Mouse (Mus musculus) forebrain, embryonic 11.5 days (tissue): Measurements from ENCODE around the gene Fut8. TPM values are rescaled to one million over a fixed set of nuclear protein-coding genes. Genes with fewer than 3 reads are reported as not detected.

Source experiments
- ATAC-seq: fragments of 200-750 bp; cut with Nextera tagmentation; replicated peaks from 2 replicates; pipeline ENCODE4 v1.8.0; 2017; ENCODE audit warnings: moderate TSS enrichment; ENCODE audit not compliant: low FRiP score
- DNase-seq: peaks from one replicate; pipeline ENCODE4 v3.0.0-alpha.2; 2017; ENCODE audit warnings: low spot score
- H3K27ac ChIP-seq: fragments of 300-500 bp; sonication (generic); 2 replicates; pipeline ENCODE4 v1.5.1; 2014; ENCODE audit warnings: low read depth, low read length
- H3K27me3 ChIP-seq: fragments of 300-500 bp; sonication (generic); 2 replicates; pipeline ENCODE4 v1.6.1; 2014; ENCODE audit warnings: mild to moderate bottlenecking, low read length, mixed read lengths; ENCODE audit not compliant: control insufficient read depth, insufficient read depth
- H3K36me3 ChIP-seq: fragments of 300-500 bp; sonication (generic); 2 replicates; pipeline ENCODE4 v1.6.1; 2014; ENCODE audit warnings: mild to moderate bottlenecking, low read length, moderate library complexity, mixed read lengths; ENCODE audit not compliant: control insufficient read depth, insufficient read depth
- H3K4me1 ChIP-seq: fragments of 300-500 bp; sonication (generic); replicated peaks from 2 replicates; pipeline ENCODE4 v1.6.1; 2014; ENCODE audit warnings: low read length, mixed read lengths; ENCODE audit not compliant: control insufficient read depth, insufficient read depth
- H3K4me2 ChIP-seq: fragments of 300-500 bp; sonication (generic); 2 replicates; pipeline ENCODE4 v1.6.1; 2014; ENCODE audit warnings: low read depth, mild to moderate bottlenecking, low read length, moderate library complexity, mixed read lengths; ENCODE audit not compliant: severe bottlenecking
- H3K4me3 ChIP-seq: fragments of 300-500 bp; sonication (generic); 2 replicates; pipeline ENCODE4 v1.5.1; 2014; ENCODE audit warnings: low read depth, low read length
- H3K9ac ChIP-seq: fragments of 300-500 bp; sonication (generic); 2 replicates; pipeline ENCODE4 v1.6.1; 2014; ENCODE audit warnings: low read length
- H3K9me3 ChIP-seq: fragments of 300-500 bp; sonication (generic); 2 replicates; pipeline ENCODE4 v1.6.1; 2016; ENCODE audit warnings: low read length, mixed read lengths; ENCODE audit not compliant: control insufficient read depth
- WGBS: fragments of 180-500 bp; shearing (Covaris S2); extraction: QIAGEN DNeasy Blood & Tissue Kit; methylation state at CpG from one replicate; pipeline ENCODE4 v1.1.7; 2014; 5-methylcytosine and 5-hydroxymethylcytosine counted together
- polyA plus RNA-seq: library from polyadenylated mRNA; unstranded; fragments of >200 nt; fragmentation: Nextera tagmentation; extraction: Ambion mirVana; gene quantifications from 2 replicates; pipeline ENCODE4 v1.2.1, GENCODE M21; 2014

The Fut8 gene
- polyA plus RNA-seq, 1 experiment from 2014 or later: 34.3 TPM

- 78% methylated on average over 6 of the region's 6 CpGs for WGBS
- H3K27ac ChIP-seq: no peak overlapping the region
- no peaks in the 10 kb centered on the region for H3K9me3 ChIP-seq
- no peak for ATAC-seq
- DNase-seq: no peak
- H3K4me2 ChIP-seq: no peak overlapping the region
- no peaks in the 10 kb centered on the region for H3K4me1 ChIP-seq
- no peak overlapping the region for H3K9ac ChIP-seq
- no peak overlapping the region for H3K4me3 ChIP-seq
- H3K36me3 ChIP-seq: no peaks in the 10 kb centered on the region
- H3K27me3 ChIP-seq: no peaks in the 10 kb centered on the region
Measured at GRCm38 (mm10) chr12:77213896-77214564, 23.9 kb upstream of the Fut8 start.

DNA sequence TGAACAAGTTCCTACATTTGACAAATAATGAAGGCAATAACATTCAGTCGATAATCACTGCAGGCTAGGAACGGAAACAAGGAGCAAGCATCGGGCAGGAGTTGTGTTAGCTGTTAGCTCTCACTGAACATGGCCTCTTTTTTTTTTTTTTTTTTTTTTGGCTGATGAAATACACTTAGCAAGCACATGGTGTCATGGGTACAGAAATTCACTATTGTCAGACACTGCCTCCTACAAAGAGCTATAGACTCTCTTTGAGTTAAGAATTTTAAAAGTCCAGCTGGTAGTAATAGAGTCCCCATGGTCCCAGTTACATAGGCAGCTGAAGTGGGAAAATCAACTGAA, 23.4 kb upstream of the Fut8 start:
- WGBS: 94% methylated on average over 3 of the region's 3 CpGs
- no peaks in the 10 kb centered on the region for H3K36me3 ChIP-seq

DNA sequence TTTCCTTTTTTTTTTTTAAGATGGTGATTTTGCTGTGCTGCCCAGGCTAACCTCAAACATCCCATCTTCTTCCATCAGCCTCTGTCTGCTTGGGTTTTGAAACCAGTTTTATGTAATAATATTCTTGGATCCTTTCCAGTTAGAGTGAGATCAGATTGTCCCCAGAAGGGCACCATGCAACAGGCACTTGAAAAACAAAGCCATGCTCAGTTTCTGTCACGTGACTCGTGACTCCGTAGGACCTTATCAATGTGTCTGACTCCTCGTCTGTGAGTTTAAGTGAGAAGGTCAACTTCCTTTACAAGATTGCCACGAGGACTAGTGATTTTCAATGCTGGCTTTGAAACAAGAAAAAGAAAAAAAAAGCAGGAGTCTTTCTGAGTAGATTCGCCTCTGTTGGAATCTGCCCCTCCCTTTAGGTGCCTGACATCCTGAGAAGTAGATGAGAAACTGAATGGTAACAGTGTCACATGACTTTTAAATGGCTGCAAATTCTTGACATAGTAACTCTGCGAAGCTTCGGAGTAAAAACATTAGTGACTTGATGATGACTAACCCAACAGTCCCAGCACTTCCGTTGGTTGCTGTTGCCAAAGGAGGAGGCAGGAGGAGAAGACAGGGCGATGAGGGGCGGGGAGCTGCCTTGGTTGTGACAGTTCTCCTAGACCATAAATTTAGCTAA, 21.3 kb upstream of the Fut8 start:
- 75% methylated on average over 11 of the region's 11 CpGs for WGBS
- DNase-seq (no peak), ATAC-seq (no peak)

More for the DNA sequence above, 23.4 kb upstream of the Fut8 start:
- Histone ChIP-seq H3K27me3 (no peaks in the 10 kb centered on the region), H3K4me3 (no peak overlapping the region), H3K9me3 (no peaks in the 10 kb centered on the region), H3K4me2 (no peak overlapping the region), H3K4me1 (no peaks in the 10 kb centered on the region), H3K9ac (no peak overlapping the region), H3K27ac (no peak overlapping the region)
- ATAC-seq: no peak
- no peak for DNase-seq

DNA sequence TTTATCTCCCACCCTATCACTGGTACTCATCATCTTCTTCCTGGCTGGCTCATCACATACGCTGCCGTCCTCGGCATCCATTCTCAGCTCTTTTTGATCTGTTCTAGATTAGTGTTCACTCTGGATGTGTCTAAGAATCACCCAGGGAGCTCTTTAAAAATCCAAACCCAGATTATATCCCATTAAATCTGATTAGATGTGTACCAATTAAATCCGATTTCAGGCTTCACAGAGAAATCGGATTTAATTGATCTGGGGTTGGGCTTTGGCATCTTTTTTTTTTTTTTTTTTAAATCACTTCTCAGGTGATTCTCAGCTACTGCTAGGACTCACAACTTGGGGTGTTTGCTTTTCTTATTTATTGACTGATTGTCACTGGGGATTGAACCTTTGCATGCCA, 17.3 kb upstream of the Fut8 start:
- H3K9ac ChIP-seq: no peak overlapping the region
- ATAC-seq: no peak
- H3K27ac ChIP-seq: no peak overlapping the region
- H3K4me1 ChIP-seq: no peaks in the 10 kb centered on the region
- WGBS: 75% methylated on average over 5 of the region's 5 CpGs
- H3K4me2 ChIP-seq: no peak overlapping the region
- no peaks in the 10 kb centered on the region for H3K27me3 ChIP-seq
- DNase-seq: no peak
- no peaks in the 10 kb centered on the region for H3K9me3 ChIP-seq
- no peaks in the 10 kb centered on the region for H3K36me3 ChIP-seq
- H3K4me3 ChIP-seq: no peak overlapping the region

More for the DNA sequence above, 21.3 kb upstream of the Fut8 start:
- H3K36me3 ChIP-seq: no peaks in the 10 kb centered on the region
- no peaks in the 10 kb centered on the region for H3K27me3 ChIP-seq
- no peak overlapping the region for H3K4me3 ChIP-seq
- no peak overlapping the region for H3K9ac ChIP-seq
- no peak overlapping the region for H3K4me2 ChIP-seq
- no peaks in the 10 kb centered on the region for H3K4me1 ChIP-seq
- no peak overlapping the region for H3K27ac ChIP-seq
- no peaks in the 10 kb centered on the region for H3K9me3 ChIP-seq

GRCm38 (mm10) chr12:77222272-77222874, 15.6 kb upstream of the Fut8 start:
- WGBS: 88% methylated on average over 6 of the region's 6 CpGs
- H3K9ac ChIP-seq: no peak overlapping the region
- no peak for DNase-seq
- H3K4me3 ChIP-seq: no peak overlapping the region
- H3K4me1 ChIP-seq: no peaks in the 10 kb centered on the region
- no peak for ATAC-seq
- H3K9me3 ChIP-seq: no peaks in the 10 kb centered on the region
- no peaks in the 10 kb centered on the region for H3K36me3 ChIP-seq
- H3K27me3 ChIP-seq: no peaks in the 10 kb centered on the region
- no peak overlapping the region for H3K27ac ChIP-seq
- no peak overlapping the region for H3K4me2 ChIP-seq

- no peak for DNase-seq
Measured at GRCm38 (mm10) chr12:77223595-77223994, 14.3 kb upstream of the Fut8 start.

GRCm38 (mm10) chr12:77224121-77224520, 13.8 kb upstream of the Fut8 start:
- Histone ChIP-seq H3K36me3 (no peaks in the 10 kb centered on the region), H3K4me2 (no peak overlapping the region), H3K9ac (no peak overlapping the region), H3K4me1 (no peaks in the 10 kb centered on the region), H3K4me3 (no peak overlapping the region), H3K27ac (no peak overlapping the region), H3K27me3 (no peaks in the 10 kb centered on the region), H3K9me3 (no peaks in the 10 kb centered on the region)
- ATAC-seq (no peak), DNase-seq (no peak)
- 89% methylated on average over 4 of the region's 4 CpGs for WGBS

More at GRCm38 (mm10) chr12:77223595-77223994, 14.3 kb upstream of the Fut8 start:
- H3K36me3 ChIP-seq: no peaks in the 10 kb centered on the region
- H3K9me3 ChIP-seq: no peaks in the 10 kb centered on the region
- 93% methylated on average over 3 of the region's 3 CpGs for WGBS
- ATAC-seq: no peak
- H3K27me3 ChIP-seq: no peaks in the 10 kb centered on the region
- H3K4me1 ChIP-seq: no peaks in the 10 kb centered on the region
- H3K4me2 ChIP-seq: no peak overlapping the region
- H3K27ac ChIP-seq: no peak overlapping the region
- no peak overlapping the region for H3K4me3 ChIP-seq
- no peak overlapping the region for H3K9ac ChIP-seq

- H3K9ac ChIP-seq: no peak overlapping the region
Measured at GRCm38 (mm10) chr12:77224891-77225290, 13.0 kb upstream of the Fut8 start.

More at GRCm38 (mm10) chr12:77224891-77225290, 13.0 kb upstream of the Fut8 start:
- Histone ChIP-seq H3K9me3 (no peaks in the 10 kb centered on the region), H3K27ac (no peak overlapping the region), H3K27me3 (no peaks in the 10 kb centered on the region), H3K4me3 (no peak overlapping the region), H3K4me1 (no peaks in the 10 kb centered on the region), H3K36me3 (no peaks in the 10 kb centered on the region), H3K4me2 (no peak overlapping the region)
- WGBS: 77% methylated on average over 4 of the region's 4 CpGs
- ATAC-seq (no peak), DNase-seq (no peak)
